Mouse (Mus musculus) embryonic facial prominence, embryonic 12.5 days (tissue): ENCODE results near the gene Smim17. TPM values are rescaled to one million over a fixed set of nuclear protein-coding genes. Genes with fewer than 3 reads are reported as not detected.
"Not testable (repeated sequence)": the region's sequence is repeated elsewhere in the genome, so short reads cannot be mapped to it uniquely, and the experiment has no call there.

Experiments
- ATAC-seq: fragments of 200-750 bp; cut with Nextera tagmentation; 2 replicates; pipeline ENCODE4 v1.8.0; 2017; ENCODE audit not compliant: insufficient number of reproducible peaks, insufficient read depth, low FRiP score, low TSS enrichment
- H3K27ac ChIP-seq: fragments of 300-500 bp; sonication (generic); 2 replicates; pipeline ENCODE4 v1.5.1; 2016; ENCODE audit warnings: mild to moderate bottlenecking
- H3K27me3 ChIP-seq: fragments of 300-500 bp; sonication (generic); 2 replicates; pipeline ENCODE4 v1.6.1; 2016; ENCODE audit warnings: mild to moderate bottlenecking, moderate library complexity
- H3K36me3 ChIP-seq: fragments of 300-500 bp; sonication (generic); 2 replicates; pipeline ENCODE4 v1.6.1; 2016; ENCODE audit warnings: mild to moderate bottlenecking
- H3K4me1 ChIP-seq: fragments of 300-500 bp; sonication (generic); 2 replicates; pipeline ENCODE4 v1.6.1; 2016
- H3K4me2 ChIP-seq: fragments of 300-500 bp; sonication (generic); replicated peaks from 2 replicates; pipeline ENCODE4 v1.6.1; 2016; ENCODE audit warnings: mild to moderate bottlenecking, moderate library complexity
- H3K4me3 ChIP-seq: fragments of 300-500 bp; sonication (generic); 2 replicates; pipeline ENCODE4 v1.5.1; 2016; ENCODE audit warnings: mild to moderate bottlenecking
- H3K9ac ChIP-seq: fragments of 300-500 bp; sonication (generic); 2 replicates; pipeline ENCODE4 v1.6.1; 2016; ENCODE audit warnings: mild to moderate bottlenecking, moderate library complexity
- H3K9me3 ChIP-seq: fragments of 300-500 bp; sonication (generic); 2 replicates; pipeline ENCODE4 v1.6.1; 2016; ENCODE audit warnings: mild to moderate bottlenecking, moderate library complexity
- WGBS: fragments of 180-500 bp; shearing (Covaris S2); methylation state at CpG from one replicate; pipeline ENCODE4 v1.1.7; 2016; 5-methylcytosine and 5-hydroxymethylcytosine counted together
- polyA plus RNA-seq: library from polyadenylated mRNA; unstranded; fragments of >200 nt; fragmentation: Nextera tagmentation; extraction: Ambion mirVana; gene quantifications from 2 replicates; pipeline ENCODE4 v1.2.1, GENCODE M21; 2016

Gene Smim17
- polyA plus RNA-seq, 1 experiment from 2014 or later: 0.20 TPM

DNA sequence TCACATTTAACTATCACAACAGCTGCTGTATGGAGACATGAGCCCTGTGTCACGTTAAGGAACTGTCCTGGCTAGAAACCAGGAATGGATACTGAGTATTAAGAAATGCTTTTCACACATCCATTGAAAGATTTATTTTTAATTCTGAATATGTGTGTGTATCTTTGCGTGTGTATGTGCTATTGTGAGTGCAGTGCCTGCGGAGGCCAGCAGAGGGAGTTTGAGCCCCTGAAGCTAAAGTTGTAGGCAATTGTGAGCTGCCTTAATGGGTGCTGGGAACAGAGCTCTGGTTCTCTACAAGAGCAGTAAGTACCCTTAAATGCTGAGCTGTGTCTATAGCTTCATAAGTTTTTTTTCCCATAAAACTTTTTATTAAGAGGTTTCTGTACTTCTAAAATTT is 30.9 kb downstream of the Smim17 start:
- 87% methylated on average over 3 of the region's 3 CpGs for WGBS
- Histone ChIP-seq H3K9ac (no peak overlapping the region), H3K4me1 (no peaks in the 10 kb centered on the region), H3K9me3 (peaks cover 8% of the 10 kb centered on the region; the same call in 1 of the 2 replicates), H3K4me2 (no peak overlapping the region), H3K36me3 (no peaks in the 10 kb centered on the region), H3K27me3 (no peaks in the 10 kb centered on the region), H3K4me3 (no peak overlapping the region), H3K27ac (no peak overlapping the region)
- ATAC-seq: no peak

GRCm38 (mm10) chr7:6430342-6430741 is 31.8 kb downstream of the Smim17 start:
- Histone ChIP-seq H3K27me3 (no peaks in the 10 kb centered on the region), H3K4me3 (no peak overlapping the region), H3K27ac (no peak overlapping the region), H3K9ac (no peak overlapping the region), H3K4me1 (no peaks in the 10 kb centered on the region), H3K36me3 (no peaks in the 10 kb centered on the region), H3K9me3 (peaks cover 5% of the 10 kb centered on the region; the same call in 1 of the 2 replicates), H3K4me2 (no peak overlapping the region)
- no peak for ATAC-seq
- WGBS: 39% methylated on average over 2 of the region's 2 CpGs

GRCm38 (mm10) chr7:6438388-6438787 is 39.9 kb downstream of the Smim17 start, which contains the start of gene Olfr1344:
Gene Olfr1344 (plus strand): TSS chr7:6438688.
- no peak within 1 kb of the TSS for H3K4me2 ChIP-seq
- no peak within 1 kb of the TSS for H3K9ac ChIP-seq
- no peaks in the 10 kb centered on the region for H3K27me3 ChIP-seq
- no peak for ATAC-seq
- H3K4me1 ChIP-seq: no peaks in the 10 kb centered on the region
- 0 out of 2 replicates have a peak, but pooled peaks cover 8% of the 10 kb centered on the region for H3K9me3 ChIP-seq
- no peaks in the 10 kb centered on the region for H3K36me3 ChIP-seq
- no peak within 1 kb of the TSS for H3K4me3 ChIP-seq
- WGBS: 79% methylated on average over 3 of the region's 3 CpGs
- H3K27ac ChIP-seq: no peak within 1 kb of the TSS

DNA sequence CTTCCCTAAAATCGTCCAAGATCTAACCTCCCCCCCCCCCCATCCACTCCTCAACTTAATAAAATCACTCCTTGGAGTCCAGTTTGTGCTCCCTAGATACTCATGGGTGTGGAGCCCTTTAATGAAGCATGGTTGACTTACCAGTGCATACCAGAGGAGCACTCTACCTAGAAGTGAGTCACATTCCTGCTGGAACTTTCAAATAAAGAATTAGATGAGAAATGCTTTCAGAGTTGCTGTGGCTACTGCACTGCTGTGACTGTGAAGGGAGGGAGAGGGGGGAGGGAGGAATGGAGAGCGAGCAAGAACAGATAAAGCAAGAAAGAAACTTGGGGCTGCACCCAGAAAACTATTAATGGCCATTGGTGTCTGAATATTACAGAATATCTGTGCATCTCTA is 42.7 kb downstream of the Smim17 start:
- WGBS: 56% methylated on average over 2 of the region's 2 CpGs
- Histone ChIP-seq H3K36me3 (no peaks in the 10 kb centered on the region), H3K4me1 (no peaks in the 10 kb centered on the region), H3K9ac (no peak overlapping the region), H3K9me3 (0 out of 2 replicates have a peak, but pooled peaks cover 8% of the 10 kb centered on the region), H3K27ac (no peak overlapping the region), H3K4me2 (no peak overlapping the region), H3K4me3 (no peak overlapping the region), H3K27me3 (no peaks in the 10 kb centered on the region)
- ATAC-seq: no peak

- WGBS: 83% methylated on average over 5 of the region's 5 CpGs
- no peak for ATAC-seq
- no peak overlapping the region for H3K4me2 ChIP-seq
- H3K4me1 ChIP-seq: no peaks in the 10 kb centered on the region
- no peak overlapping the region for H3K27ac ChIP-seq
- H3K36me3 ChIP-seq: no peaks in the 10 kb centered on the region
- no peaks in the 10 kb centered on the region for H3K27me3 ChIP-seq
- H3K9ac ChIP-seq: no peak overlapping the region
- H3K4me3 ChIP-seq: no peak overlapping the region
- H3K9me3 ChIP-seq: peaks cover 16% of the 10 kb centered on the region; the same call in 1 of the 2 replicates
Measured at GRCm38 (mm10) chr7:6447771-6448170, 49.3 kb downstream of the Smim17 start.

DNA sequence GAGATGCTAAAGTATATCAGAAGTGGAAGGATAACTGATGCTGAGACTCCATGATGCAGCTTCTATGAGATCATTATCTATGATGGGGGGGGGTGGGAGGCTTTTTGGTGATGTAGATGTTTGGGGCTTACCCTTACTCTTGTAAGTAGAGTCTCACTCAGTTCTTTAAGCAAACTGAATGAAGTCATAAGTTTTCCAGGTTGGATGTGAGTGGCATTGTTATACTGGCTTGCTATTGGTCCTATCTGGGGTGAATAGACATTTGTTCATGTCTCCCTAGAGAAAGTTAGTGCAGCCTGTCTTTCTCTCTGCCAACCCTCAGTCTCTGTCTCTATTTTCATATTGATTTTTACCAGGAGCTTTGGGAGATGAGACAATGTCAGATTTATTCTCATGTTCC is 57.4 kb downstream of the Smim17 start, which contains the start of gene Olfr1336:
Olfr1336 (plus strand) TSS at position 301 of the 400 bp plus-strand sequence.
- no peaks in the 10 kb centered on the region for H3K27me3 ChIP-seq
- H3K9ac ChIP-seq: no peak within 1 kb of the TSS
- H3K4me3 ChIP-seq: no peak within 1 kb of the TSS
- H3K4me2 ChIP-seq: no peak within 1 kb of the TSS
- ATAC-seq: no peak
- H3K9me3 ChIP-seq: peaks cover 11% of the 10 kb centered on the region; the same call in 1 of the 2 replicates
- no peaks in the 10 kb centered on the region for H3K4me1 ChIP-seq
- H3K27ac ChIP-seq: no peak within 1 kb of the TSS
- H3K36me3 ChIP-seq: no peaks in the 10 kb centered on the region

DNA sequence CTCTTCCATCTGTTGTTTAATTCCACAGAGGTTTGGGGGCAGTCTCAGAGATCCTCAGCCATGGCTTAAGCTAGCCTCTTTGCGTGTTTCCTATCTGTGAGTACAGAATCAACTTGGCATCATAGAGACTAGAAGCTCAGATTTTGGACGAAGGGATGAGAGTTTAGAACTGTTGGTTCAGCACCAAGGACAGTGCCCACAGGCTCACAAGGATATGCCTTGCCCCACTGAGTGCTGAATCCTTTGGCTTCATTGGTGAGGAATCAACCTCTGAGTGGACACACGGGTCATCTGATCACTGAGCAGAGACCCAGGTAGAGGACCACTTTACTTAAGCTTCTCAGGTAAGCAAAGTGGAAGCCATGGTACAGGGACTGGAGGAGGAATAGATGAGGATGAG is 57.9 kb downstream of the Smim17 start:
- H3K27me3 ChIP-seq: no peaks in the 10 kb centered on the region
- H3K27ac ChIP-seq: no peak overlapping the region
- no peak overlapping the region for H3K9ac ChIP-seq
- no peaks in the 10 kb centered on the region for H3K36me3 ChIP-seq
- H3K9me3 ChIP-seq: peaks cover 11% of the 10 kb centered on the region; the same call in 1 of the 2 replicates
- WGBS: 47% methylated on average over 3 of the region's 3 CpGs
- ATAC-seq: no peak
- no peak overlapping the region for H3K4me3 ChIP-seq
- no peak overlapping the region for H3K4me2 ChIP-seq
- H3K4me1 ChIP-seq: no peaks in the 10 kb centered on the region

DNA sequence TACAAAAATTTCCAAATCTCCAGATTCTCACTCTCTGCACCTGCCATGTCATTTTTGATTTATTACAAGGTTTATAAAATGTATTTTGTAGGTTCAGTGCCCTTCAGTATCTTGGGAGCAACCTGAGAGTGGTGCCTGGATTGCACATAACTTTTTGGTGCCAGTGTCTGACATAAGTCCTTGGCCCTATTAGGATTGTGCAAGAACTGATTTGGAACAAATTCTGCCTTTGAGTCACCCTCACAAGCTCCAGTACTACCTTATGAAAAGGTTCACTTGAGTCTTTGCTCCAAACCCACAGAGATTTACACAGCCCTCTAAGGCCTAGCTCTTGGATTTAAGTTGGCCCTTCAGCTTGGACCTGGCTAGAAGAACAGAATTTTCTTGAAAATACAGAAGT is 68.4 kb downstream of the Smim17 start, which contains the start of gene Olfr1346:
Olfr1346 (plus strand) TSS at position 151 of the 400 bp plus-strand sequence.
- no peak within 1 kb of the TSS for H3K4me3 ChIP-seq
- no peak within 1 kb of the TSS for H3K4me2 ChIP-seq
- H3K27ac ChIP-seq: no peak within 1 kb of the TSS
- no peak for ATAC-seq
- H3K9ac ChIP-seq: no peak within 1 kb of the TSS
- H3K9me3 ChIP-seq: no peaks in the 10 kb centered on the region
- H3K36me3 ChIP-seq: no peaks in the 10 kb centered on the region
- no peaks in the 10 kb centered on the region for H3K27me3 ChIP-seq
- H3K4me1 ChIP-seq: no peaks in the 10 kb centered on the region

DNA sequence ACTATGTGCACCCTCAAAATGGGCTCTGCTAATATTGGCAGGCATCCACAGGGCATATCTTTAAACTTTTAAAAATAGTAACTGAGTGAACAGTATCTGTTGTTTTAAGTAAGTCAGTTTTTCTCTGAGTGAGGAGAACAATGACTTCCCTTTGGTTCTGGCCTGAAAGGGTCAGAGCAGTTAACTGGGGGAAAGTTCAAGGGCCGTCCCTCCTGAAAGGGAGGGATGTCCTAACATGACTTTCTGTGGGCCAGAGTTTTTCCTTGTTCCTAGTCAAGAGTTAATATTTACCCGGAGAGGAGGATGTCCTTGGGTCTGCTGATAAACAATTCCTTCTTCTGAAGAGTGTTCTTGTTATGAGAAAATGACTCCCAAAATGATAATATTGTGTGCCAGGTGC is 79.1 kb downstream of the Smim17 start:
- H3K4me1 ChIP-seq, H3K36me3 ChIP-seq, ATAC-seq, H3K27me3 ChIP-seq, H3K9ac ChIP-seq, H3K27ac ChIP-seq, H3K4me2 ChIP-seq, H3K9me3 ChIP-seq, H3K4me3 ChIP-seq: not testable (repeated sequence)
- WGBS: 77% methylated on average over 2 of the region's 2 CpGs

Other genes starting within 250 kb of the Smim17 start
- gene Zfp787, start 242.7 kb upstream of the Smim17 start, polyA plus RNA-seq: 31.9 and 33.8 TPM in 2 replicates
- gene Zfp444, start 226.5 kb upstream of the Smim17 start, polyA plus RNA-seq: 80.2 and 80.4 TPM in 2 replicates
- gene Galp, start 201.6 kb upstream of the Smim17 start, polyA plus RNA-seq: not detected in 2 replicates
- gene Zscan5b, start 176.4 kb upstream of the Smim17 start, polyA plus RNA-seq: not detected in 2 replicates
- not detected in 2 replicates for gene Epp13, start 146.0 kb upstream of the Smim17 start, polyA plus RNA-seq
- gene Zfp667, start 112.1 kb upstream of the Smim17 start, polyA plus RNA-seq: 6.4 and 8.4 TPM in 2 replicates
- 8.6 and 9.4 TPM in 2 replicates for gene Zfp583, start 67.4 kb upstream of the Smim17 start, polyA plus RNA-seq
- 3.1 and 3.2 TPM in 2 replicates for gene Gm3854, start 55.0 kb upstream of the Smim17 start, polyA plus RNA-seq
- 2.7 and 2.8 TPM in 2 replicates for gene Zfp78, start 35.4 kb upstream of the Smim17 start, polyA plus RNA-seq
- gene Zfp28, start 15.4 kb upstream of the Smim17 start, polyA plus RNA-seq: 12.6 and 13.1 TPM in 2 replicates
- 0.05 TPM in 1 of 2 replicates, not detected in the other for gene Gm20715, start 11.6 kb downstream of the Smim17 start, polyA plus RNA-seq
- not detected in 2 replicates for gene Olfr1344, start 40.0 kb downstream of the Smim17 start, polyA plus RNA-seq
- gene Olfr1336, start 57.5 kb downstream of the Smim17 start, polyA plus RNA-seq: not detected in 2 replicates
- not detected in 2 replicates for gene Olfr1346, start 68.4 kb downstream of the Smim17 start, polyA plus RNA-seq
- gene Olfr5, start 88.2 kb downstream of the Smim17 start, polyA plus RNA-seq: not detected in 2 replicates
- gene Olfr1347, start 101.0 kb downstream of the Smim17 start, polyA plus RNA-seq: not detected in 2 replicates
- not detected in 2 replicates for gene Olfr1348, start 110.0 kb downstream of the Smim17 start, polyA plus RNA-seq
- not detected in 2 replicates for gene Olfr1349, start 124.2 kb downstream of the Smim17 start, polyA plus RNA-seq
- gene Olfr1350, start 166.1 kb downstream of the Smim17 start, polyA plus RNA-seq: not detected in 2 replicates